Mouse (Mus musculus) T-cell, adult 66 days (primary cell): ENCODE data around the gene Srsf4. TPM values are rescaled to one million over a fixed set of nuclear protein-coding genes. Genes with fewer than 3 reads are reported as not detected.

Source experiments
- total RNA-seq, 2 experiments: library from RNA; stranded (reverse); gene quantifications; 3 replicates in 1 of 2; 4 replicates in 1 of 2; pipeline ENCODE4 v1.2.4; 2023

Gene Srsf4
- total RNA-seq: 10 to 100 TPM; 89.8 to 98.1 TPM

GRCm38 (mm10) chr4:131873293-131874168 is at the start of gene Srsf4:
TSS of gene Srsf4 (plus strand) at chr4:131873617.

DNA sequence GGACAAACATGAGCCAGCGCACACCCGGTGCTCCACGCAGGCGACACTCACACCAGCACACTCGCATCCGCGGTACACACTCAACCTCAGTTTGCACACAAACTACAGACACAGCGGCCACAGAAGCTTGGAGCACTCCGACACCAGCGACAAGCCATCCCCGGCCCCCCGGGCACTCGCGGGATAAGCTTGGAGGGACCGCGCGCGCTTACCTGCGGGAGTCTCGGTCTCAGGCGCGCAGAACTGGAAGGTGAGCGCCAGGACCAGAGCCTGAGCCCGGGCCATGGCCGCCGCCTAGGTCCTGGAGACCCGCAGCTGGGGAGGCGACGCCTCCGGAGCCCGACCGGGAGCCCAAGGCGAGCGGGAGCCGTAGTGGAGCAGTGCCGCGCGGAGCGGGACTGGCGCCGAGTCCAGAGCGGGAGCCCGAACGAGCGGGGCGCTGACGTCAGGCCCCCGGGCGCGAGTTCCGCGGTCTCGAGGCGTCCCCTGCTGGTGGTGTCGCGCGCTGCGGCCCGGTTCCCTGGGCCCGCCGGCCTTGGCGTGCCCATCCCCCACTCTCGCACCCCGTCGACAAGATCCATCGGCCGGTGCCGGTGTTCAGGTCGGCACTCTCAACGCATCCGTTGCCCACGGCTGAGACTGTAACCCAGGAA is 35.4 kb upstream of the Srsf4 start, which contains the start of gene Ptpru:
Gene Ptpru, minus strand, starts transcription at position 417 of the 653 bp plus-strand sequence.

GRCm38 (mm10) chr4:131843290-131843743 is 30.1 kb upstream of the Srsf4 start, which contains the start of gene Mecr:
TSS of gene Mecr (plus strand) at chr4:131843470.

GRCm38 (mm10) chr4:131921461-131922346 is 48.3 kb downstream of the Srsf4 start, which contains the start of gene Tmem200b:
TSS of gene Tmem200b (plus strand) at chr4:131921771.

Other genes with a start within 250 kb of the Srsf4 start
- not detected for gene Ptpru, start 35.3 kb upstream of the Srsf4 start, total RNA-seq
- 10 to 100 TPM; 25.1 to 25.9 TPM for gene Mecr, start 30.1 kb upstream of the Srsf4 start, total RNA-seq
- not detected for gene Tmem200b, start 48.2 kb downstream of the Srsf4 start, total RNA-seq
- under 1 TPM; 0.24 to 0.61 TPM for gene Gm10300, start 201.1 kb downstream of the Srsf4 start, total RNA-seq
- 100 to 1,000 TPM; 135 to 145 TPM for gene Epb41, start 201.7 kb downstream of the Srsf4 start, total RNA-seq